Mouse (Mus musculus): ENCODE results near the gene Dcaf6. TPM values are rescaled to one million over a fixed set of nuclear protein-coding genes. Genes with fewer than 3 reads are reported as not detected.

Gene Dcaf6
- polyA plus RNA-seq, 1 experiment = 73.1 TPM

DNA sequence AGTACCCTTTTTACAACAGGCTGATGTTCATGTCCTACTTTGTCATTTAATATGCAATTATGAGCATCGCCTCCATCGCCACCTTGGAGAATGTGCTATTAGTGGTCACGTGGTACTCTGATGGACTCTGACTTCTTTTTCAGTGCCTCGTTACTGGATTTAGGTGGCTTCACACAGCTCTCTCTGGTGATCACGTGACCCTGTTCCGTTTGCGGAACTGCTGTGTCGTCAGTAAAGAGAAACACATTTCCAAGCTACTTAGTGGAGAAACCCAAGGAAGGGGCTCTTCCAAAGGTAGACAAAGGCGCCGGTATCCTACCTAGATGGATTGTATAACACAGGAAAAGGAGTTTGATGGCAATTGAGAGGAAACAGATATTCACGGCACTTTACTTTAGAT lies 152.1 kb downstream of the Dcaf6 start:
- H3K4me1 ChIP-seq (ENCODE audit: control insufficient read depth, insufficient read depth, low read length) = no peaks in the 10 kb centered on the region; the same call in 1 of the 2 replicates
- H3K4me3 ChIP-seq (ENCODE audit: insufficient read depth, low read length) = no peak overlapping the region
- no peak overlapping the region for H3K27ac ChIP-seq (ENCODE audit: insufficient read depth, low read length)
- TF ChIP-seq CTCF (IDR thresholded peaks at IDR 0.05; ENCODE audit: extremely low read depth, insufficient read depth, low read length) (no peak), POLR2A (IDR thresholded peaks at IDR 0.05; ENCODE audit: extremely low read depth, insufficient read depth, low read length) (no peak)

DNA sequence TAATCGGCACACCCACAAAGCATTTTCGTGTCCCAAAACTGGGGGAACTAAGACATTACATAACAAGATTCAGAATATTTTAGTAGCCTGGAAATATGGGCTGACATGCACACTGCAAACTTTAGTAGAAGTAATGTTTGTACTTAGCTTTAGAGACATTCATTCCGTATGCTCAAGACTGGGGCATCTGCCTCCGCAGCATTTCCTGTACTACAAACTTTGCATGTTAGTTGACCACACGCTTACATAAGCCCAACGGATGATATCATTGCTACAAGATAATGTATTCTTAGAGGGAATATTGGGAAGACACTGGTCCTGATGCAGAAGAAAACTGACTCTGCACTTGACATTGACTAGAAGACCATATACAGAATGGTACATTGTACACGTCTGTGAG lies 155.9 kb downstream of the Dcaf6 start:
- H3K4me1 ChIP-seq (ENCODE audit: control insufficient read depth, insufficient read depth, low read length) = no peaks in the 10 kb centered on the region; the same call in 1 of the 2 replicates
- no peak overlapping the region for H3K4me3 ChIP-seq (ENCODE audit: insufficient read depth, low read length)
- no peak overlapping the region for H3K27ac ChIP-seq (ENCODE audit: insufficient read depth, low read length)
- TF ChIP-seq POLR2A (IDR thresholded peaks at IDR 0.05; ENCODE audit: extremely low read depth, insufficient read depth, low read length) (no peak), CTCF (IDR thresholded peaks at IDR 0.05; ENCODE audit: extremely low read depth, insufficient read depth, low read length) (no peak)

DNA sequence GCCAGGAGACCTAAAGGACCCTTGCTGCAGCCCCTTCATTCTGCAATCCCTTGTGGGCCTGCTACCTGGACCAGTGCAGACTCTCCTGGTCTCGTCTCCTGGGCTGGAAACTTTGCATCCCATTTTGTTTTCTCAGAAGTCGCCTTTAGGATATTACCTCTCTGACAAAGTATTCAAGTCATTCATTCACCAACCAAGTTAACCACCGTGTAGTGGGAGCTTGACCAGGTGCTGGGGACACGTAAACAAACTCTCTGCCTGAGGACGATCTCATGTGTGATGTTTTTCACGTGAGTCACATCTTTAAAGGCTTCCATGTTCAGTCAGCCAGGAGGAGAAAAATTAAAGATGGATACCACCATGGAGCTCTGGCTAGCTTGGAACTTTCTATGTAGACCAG lies 157.1 kb downstream of the Dcaf6 start:
- no peaks in the 10 kb centered on the region; the same call in 1 of the 2 replicates for H3K4me1 ChIP-seq (ENCODE audit: control insufficient read depth, insufficient read depth, low read length)
- TF ChIP-seq CTCF (IDR thresholded peaks at IDR 0.05; ENCODE audit: extremely low read depth, insufficient read depth, low read length) = no peak
- no peak for TF ChIP-seq POLR2A (IDR thresholded peaks at IDR 0.05; ENCODE audit: extremely low read depth, insufficient read depth, low read length)
- H3K27ac ChIP-seq (ENCODE audit: insufficient read depth, low read length) = no peak overlapping the region
- H3K4me3 ChIP-seq (ENCODE audit: insufficient read depth, low read length) = no peak overlapping the region

DNA sequence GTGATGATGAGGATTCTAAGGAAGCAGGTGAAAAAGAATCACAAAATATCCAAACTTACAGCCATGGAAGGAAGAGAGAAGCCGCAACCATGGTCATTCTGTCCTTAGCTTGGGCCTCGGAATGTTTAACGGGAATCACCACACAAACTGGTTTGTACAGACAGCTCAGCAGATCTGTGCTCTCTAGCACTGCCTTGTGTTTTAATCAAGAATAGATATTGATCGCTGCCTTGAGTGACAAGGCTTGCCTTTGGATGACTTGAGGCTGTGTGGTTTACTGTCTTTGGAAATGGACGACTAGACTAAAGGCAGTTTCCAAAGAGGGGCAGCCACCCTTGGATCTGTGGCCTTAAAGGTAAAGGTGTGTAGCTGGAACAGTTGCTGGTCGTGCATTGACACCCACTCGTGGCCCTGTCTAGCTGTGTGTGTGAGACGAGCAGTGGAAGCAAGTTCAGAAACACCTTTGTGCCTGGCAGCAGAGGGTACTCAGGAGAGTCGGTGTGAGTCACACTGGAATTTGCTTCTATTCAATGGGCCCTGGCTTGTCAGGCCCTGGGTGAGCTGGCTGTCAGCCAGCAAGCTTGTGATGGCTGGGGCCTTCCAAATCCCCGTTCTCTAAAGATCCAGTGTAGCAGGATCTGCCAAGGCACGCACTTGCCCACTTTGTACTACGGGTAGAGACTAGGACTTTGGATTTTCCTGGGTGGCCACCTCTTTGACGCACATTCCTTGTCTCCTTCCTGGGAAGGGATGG lies 157.6 kb downstream of the Dcaf6 start:
- TF ChIP-seq CTCF (IDR thresholded peaks at IDR 0.05; ENCODE audit: extremely low read depth, insufficient read depth, low read length) (no peak), POLR2A (IDR thresholded peaks at IDR 0.05; ENCODE audit: extremely low read depth, insufficient read depth, low read length) (no peak)
- no peak overlapping the region for H3K27ac ChIP-seq (ENCODE audit: insufficient read depth, low read length)

DNA sequence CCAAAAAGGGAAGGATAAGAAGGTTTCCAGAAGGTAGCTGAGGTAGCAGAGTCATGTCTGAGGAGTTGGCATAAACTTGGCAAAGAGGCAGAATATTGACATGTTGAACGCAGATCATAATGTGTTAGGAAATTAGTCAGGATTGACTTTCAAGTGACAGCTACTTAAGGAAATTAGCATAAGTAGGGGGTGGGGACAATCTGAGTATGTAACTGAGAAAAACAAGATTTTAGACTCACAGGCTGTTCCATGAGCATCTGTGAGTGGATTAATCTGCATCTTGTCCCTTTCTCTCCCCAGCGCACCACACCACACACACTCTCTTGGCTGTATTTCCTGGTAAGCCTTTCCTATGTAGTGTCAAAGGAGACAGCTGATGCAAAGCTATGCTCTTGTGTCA lies 158.7 kb downstream of the Dcaf6 start:
- no peak for TF ChIP-seq POLR2A (IDR thresholded peaks at IDR 0.05; ENCODE audit: extremely low read depth, insufficient read depth, low read length)
- TF ChIP-seq CTCF (IDR thresholded peaks at IDR 0.05; ENCODE audit: extremely low read depth, insufficient read depth, low read length) = no peak
- Histone ChIP-seq H3K27ac (ENCODE audit: insufficient read depth, low read length) (no peak overlapping the region), H3K4me3 (ENCODE audit: insufficient read depth, low read length) (no peak overlapping the region), H3K4me1 (ENCODE audit: control insufficient read depth, insufficient read depth, low read length) (no peaks in the 10 kb centered on the region; the same call in 1 of the 2 replicates)

More for the DNA sequence above, 157.6 kb downstream of the Dcaf6 start:
- H3K4me3 ChIP-seq (ENCODE audit: insufficient read depth, low read length) = no peak overlapping the region
- no peaks in the 10 kb centered on the region; the same call in 1 of the 2 replicates for H3K4me1 ChIP-seq (ENCODE audit: control insufficient read depth, insufficient read depth, low read length)

DNA sequence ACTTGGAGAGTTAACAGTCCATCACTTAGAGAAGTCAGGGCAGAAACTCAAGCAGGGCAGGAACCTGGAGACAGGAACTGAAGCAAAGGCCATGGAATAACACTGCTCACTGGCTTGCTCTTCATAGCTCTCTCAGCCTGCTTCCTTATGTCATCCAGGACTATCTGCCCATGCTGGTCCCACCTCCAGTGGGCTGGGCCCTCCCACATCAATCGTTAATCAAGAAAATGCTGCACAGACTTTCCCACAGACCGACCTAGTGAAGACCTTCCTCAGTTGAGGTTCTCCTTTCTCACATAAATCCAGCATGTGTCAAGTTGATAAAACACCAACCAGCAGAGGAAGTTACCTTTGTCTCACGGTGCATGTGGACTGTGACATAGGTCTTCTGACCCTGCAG lies 159.2 kb downstream of the Dcaf6 start:
- Histone ChIP-seq H3K27ac (ENCODE audit: insufficient read depth, low read length) (no peak overlapping the region), H3K4me3 (ENCODE audit: insufficient read depth, low read length) (no peak overlapping the region), H3K4me1 (ENCODE audit: control insufficient read depth, insufficient read depth, low read length) (no peaks in the 10 kb centered on the region; the same call in 1 of the 2 replicates)
- no peak for TF ChIP-seq CTCF (IDR thresholded peaks at IDR 0.05; ENCODE audit: extremely low read depth, insufficient read depth, low read length)
- no peak for TF ChIP-seq POLR2A (IDR thresholded peaks at IDR 0.05; ENCODE audit: extremely low read depth, insufficient read depth, low read length)

DNA sequence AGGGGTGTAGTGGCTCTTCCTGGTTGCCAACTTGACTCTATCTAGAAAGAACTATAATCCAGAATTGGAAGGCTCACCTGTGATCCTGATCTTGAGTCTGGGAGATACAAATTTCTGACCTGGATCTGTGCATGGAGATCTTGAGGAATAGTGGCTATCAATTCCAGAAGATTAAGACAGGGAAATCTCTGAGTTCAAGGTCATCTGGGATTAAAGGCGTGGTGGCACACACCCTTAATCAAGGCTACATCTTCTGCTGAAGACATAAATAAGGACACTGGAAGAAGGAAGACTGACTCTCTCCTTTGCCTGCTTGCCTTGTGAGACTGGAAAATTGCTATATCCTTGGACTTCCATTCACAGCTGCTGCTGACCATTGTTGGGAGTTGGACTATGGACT lies 164.8 kb downstream of the Dcaf6 start, which contains the start of gene Gpr161:
Gene Gpr161 (plus strand): TSS at position 301 of the 400 bp plus-strand sequence.
- TF ChIP-seq CTCF (IDR thresholded peaks at IDR 0.05; ENCODE audit: extremely low read depth, insufficient read depth, low read length) (no peak), POLR2A (IDR thresholded peaks at IDR 0.05; ENCODE audit: extremely low read depth, insufficient read depth, low read length) (no peak)
- no peaks in the 10 kb centered on the region for H3K4me1 ChIP-seq (ENCODE audit: control insufficient read depth, insufficient read depth, low read length)
- H3K4me3 ChIP-seq (ENCODE audit: insufficient read depth, low read length) = no peak within 1 kb of the TSS
- H3K27ac ChIP-seq (ENCODE audit: insufficient read depth, low read length) = no peak within 1 kb of the TSS

DNA sequence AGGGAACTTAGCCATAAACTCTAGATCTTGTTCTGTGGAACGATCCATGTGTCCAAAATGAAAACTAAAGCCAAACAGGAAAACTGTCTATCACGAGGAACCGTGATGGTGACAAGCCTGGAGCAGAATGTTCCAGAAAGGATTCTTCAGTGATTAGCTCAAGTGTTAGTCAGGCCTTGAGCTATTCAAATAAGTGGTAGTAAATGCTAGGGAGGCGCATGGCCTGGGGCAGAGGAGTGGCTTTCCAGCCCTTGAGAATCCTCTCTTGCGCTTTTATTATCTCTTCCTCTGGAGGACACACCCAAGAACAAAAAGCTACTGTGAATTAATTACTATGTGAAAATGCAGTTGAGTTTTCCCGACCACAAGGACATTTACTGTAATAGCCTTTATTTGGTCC lies 168.7 kb downstream of the Dcaf6 start:
- TF ChIP-seq POLR2A (IDR thresholded peaks at IDR 0.05; ENCODE audit: extremely low read depth, insufficient read depth, low read length) = no peak
- TF ChIP-seq CTCF (IDR thresholded peaks at IDR 0.05; ENCODE audit: extremely low read depth, insufficient read depth, low read length) = no peak
- Histone ChIP-seq H3K27ac (ENCODE audit: insufficient read depth, low read length) (no peak overlapping the region), H3K4me3 (ENCODE audit: insufficient read depth, low read length) (no peak overlapping the region), H3K4me1 (ENCODE audit: control insufficient read depth, insufficient read depth, low read length) (no peaks in the 10 kb centered on the region)

DNA sequence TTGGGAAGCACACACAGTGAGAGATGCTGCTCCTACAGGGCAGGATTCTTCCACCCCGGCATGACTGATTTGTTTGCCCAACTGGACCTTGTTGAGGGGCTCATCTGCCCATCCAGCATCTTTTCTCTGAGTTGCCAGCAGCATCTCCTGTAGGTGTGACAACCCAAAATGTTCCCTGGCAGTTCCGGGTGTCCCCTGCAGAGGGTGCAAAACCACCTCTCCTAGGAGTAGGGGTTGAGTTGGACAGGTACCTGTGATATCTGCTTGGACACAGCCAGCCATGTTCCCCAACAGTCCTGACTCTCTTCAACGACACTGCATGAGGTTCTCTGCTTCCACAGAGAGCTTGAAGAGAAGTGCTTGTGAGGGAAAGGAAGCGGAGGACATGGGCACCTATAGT lies 170.4 kb downstream of the Dcaf6 start:
- Histone ChIP-seq H3K27ac (ENCODE audit: insufficient read depth, low read length) (no peak overlapping the region), H3K4me3 (ENCODE audit: insufficient read depth, low read length) (no peak overlapping the region), H3K4me1 (ENCODE audit: control insufficient read depth, insufficient read depth, low read length) (no peaks in the 10 kb centered on the region)
- TF ChIP-seq POLR2A (IDR thresholded peaks at IDR 0.05; ENCODE audit: extremely low read depth, insufficient read depth, low read length) = no peak
- no peak for TF ChIP-seq CTCF (IDR thresholded peaks at IDR 0.05; ENCODE audit: extremely low read depth, insufficient read depth, low read length)

DNA sequence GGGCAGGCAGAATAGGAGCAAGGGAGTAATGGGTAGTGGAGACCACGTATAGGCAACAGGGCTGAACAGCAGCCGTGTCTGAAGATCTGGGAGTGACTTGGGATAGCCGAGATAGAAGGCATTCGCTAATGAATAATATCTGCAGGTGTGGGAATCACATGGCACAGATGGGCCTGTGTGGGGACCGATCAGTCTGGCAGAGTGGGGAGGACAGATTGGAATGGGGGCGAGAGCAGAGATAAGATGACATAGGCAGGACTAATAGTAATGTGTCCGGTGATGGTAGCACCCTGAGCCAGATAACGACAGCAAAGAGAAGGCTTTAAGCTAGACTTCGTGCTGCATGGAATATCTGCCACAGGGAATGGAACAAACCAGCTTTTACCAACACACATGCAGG lies 172.1 kb downstream of the Dcaf6 start:
- Histone ChIP-seq H3K4me3 (ENCODE audit: insufficient read depth, low read length) (no peak overlapping the region), H3K27ac (ENCODE audit: insufficient read depth, low read length) (no peak overlapping the region), H3K4me1 (ENCODE audit: control insufficient read depth, insufficient read depth, low read length) (no peaks in the 10 kb centered on the region)
- TF ChIP-seq CTCF (IDR thresholded peaks at IDR 0.05; ENCODE audit: extremely low read depth, insufficient read depth, low read length) = no peak
- TF ChIP-seq POLR2A (IDR thresholded peaks at IDR 0.05; ENCODE audit: extremely low read depth, insufficient read depth, low read length) = no peak
